Mouse (Mus musculus) MEL (cell line): ENCODE measurements around the gene Cbs.
A peak's percentile ranks its signal among the peaks of the same experiment; 100 is the strongest.

Source experiments
- CTCF ChIP-seq, 3 experiments: IDR thresholded peaks in 2 of 3; conservative IDR thresholded peaks in 1 of 3; 2 replicates each; pipeline ENCODE4 v1.5.1; 2011 to 2012; ENCODE audit warnings: low read length in 3 of 3, low read depth in 2 of 3, mild to moderate bottlenecking in 2 of 3, improper control_type of control experiment in 1 of 3, inconsistent platforms in 1 of 3, mixed read lengths in 1 of 3, moderate library complexity in 1 of 3; ENCODE audit not compliant: control insufficient read depth in 1 of 3, insufficient read depth in 1 of 3, poor library complexity in 1 of 3, severe bottlenecking in 1 of 3
- MAFK ChIP-seq: IDR thresholded peaks from 2 replicates; pipeline ENCODE4 v1.6.1; 2011; ENCODE audit warnings: low read depth, mild to moderate bottlenecking, low read length, improper control_type of control experiment, borderline replicate concordance

DNA sequence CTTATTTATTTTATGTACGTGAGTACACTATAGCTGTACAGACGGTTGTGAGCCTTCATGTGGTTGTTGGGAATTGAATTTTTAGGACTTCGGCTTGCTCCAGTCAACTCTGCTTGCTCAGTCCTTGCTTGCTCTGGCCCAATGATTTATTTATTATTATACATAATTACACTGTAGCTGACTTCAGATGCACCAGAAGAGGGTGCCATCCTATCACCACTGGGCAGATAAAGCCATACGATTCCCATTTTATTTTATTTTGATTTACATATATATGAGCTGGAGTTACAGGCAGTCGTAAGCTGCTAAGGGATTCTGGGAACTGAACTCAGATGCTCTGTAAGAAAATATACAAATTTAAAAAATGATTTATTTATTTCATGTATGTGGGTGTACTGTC, 65.3 kb downstream of the Cbs start:
- TF ChIP-seq MAFK: no peak
- TF ChIP-seq CTCF (IDR thresholded peaks at IDR 0.05 in 2 of 3, conservative IDR thresholded peaks at IDR 0.05 in 1 of 3; ENCODE audit: control insufficient read depth in 1 of 3, insufficient read depth in 1 of 3, low read depth in 2 of 3, low read length in 3 of 3, poor library complexity in 1 of 3, severe bottlenecking in 1 of 3): peak in 1 of 3 experiments; percentile 11; a peak in 1 of 6 replicates
